Mouse (Mus musculus) embryonic facial prominence, embryonic 10.5 days (tissue): Measurements from ENCODE around the gene Tubd1. TPM values are rescaled to one million over a fixed set of nuclear protein-coding genes. Genes with fewer than 3 reads are reported as not detected.

Source experiments
- DNase-seq: peaks from one replicate; pipeline ENCODE4 v3.0.0-alpha.2; 2017; ENCODE audit warnings: low spot score
- H3K27ac ChIP-seq: fragments of 300-500 bp; sonication (generic); replicated peaks from 2 replicates; pipeline ENCODE4 v1.5.1; 2016; ENCODE audit warnings: mild to moderate bottlenecking
- H3K27me3 ChIP-seq: fragments of 300-500 bp; sonication (generic); replicated peaks from 2 replicates; pipeline ENCODE4 v1.6.1; 2016; ENCODE audit warnings: low read depth, mild to moderate bottlenecking; ENCODE audit not compliant: poor library complexity, severe bottlenecking
- H3K36me3 ChIP-seq: fragments of 300-500 bp; sonication (generic); replicated peaks from 2 replicates; pipeline ENCODE4 v1.6.1; 2016; ENCODE audit warnings: mild to moderate bottlenecking, moderate library complexity
- H3K4me1 ChIP-seq: fragments of 300-500 bp; sonication (generic); 2 replicates; pipeline ENCODE4 v1.6.1; 2016
- H3K4me3 ChIP-seq: fragments of 300-500 bp; sonication (generic); 2 replicates; pipeline ENCODE4 v1.5.1; 2016; ENCODE audit warnings: mild to moderate bottlenecking, moderate library complexity
- H3K9me3 ChIP-seq: fragments of 300-500 bp; sonication (generic); 2 replicates; pipeline ENCODE4 v1.6.1; 2016; ENCODE audit warnings: mild to moderate bottlenecking
- WGBS: fragments of 180-500 bp; shearing (Covaris S2); methylation state at CpG from one replicate; pipeline ENCODE4 v1.1.7; 2016; 5-methylcytosine and 5-hydroxymethylcytosine counted together
- polyA plus RNA-seq: library from polyadenylated mRNA; unstranded; fragments of >200 nt; fragmentation: Nextera tagmentation; extraction: Ambion mirVana; gene quantifications from 2 replicates; pipeline ENCODE4 v1.2.1, GENCODE M21; 2016

The Tubd1 gene
- polyA plus RNA-seq, 1 experiment from 2014 or later = 13.2 TPM

- H3K4me1 ChIP-seq = peaks cover 30% of the 10 kb centered on the region
- H3K36me3 ChIP-seq = peaks cover 2% of the 10 kb centered on the region; the same call in 1 of the 2 replicates
- H3K9me3 ChIP-seq = no peaks in the 10 kb centered on the region
- no peaks in the 10 kb centered on the region for H3K27me3 ChIP-seq
- peak overlapping the region; percentile 77 for H3K27ac ChIP-seq
- no peak for DNase-seq
- WGBS = 34% methylated on average over 7 of the region's 7 CpGs
- peak overlapping the region; percentile 47 for H3K4me3 ChIP-seq
These were observed 43.0 kb downstream of the Tubd1 start for GRCm38 (mm10) chr11:86587830-86588229.

- Histone ChIP-seq H3K36me3 (peaks cover under 1% of the 10 kb centered on the region; the same call in 1 of the 2 replicates), H3K4me3 (no peak overlapping the region), H3K4me1 (peaks cover 35% of the 10 kb centered on the region), H3K9me3 (no peaks in the 10 kb centered on the region), H3K27me3 (no peaks in the 10 kb centered on the region), H3K27ac (no peak overlapping the region)
- WGBS = 93% methylated on average over 4 of the region's 4 CpGs
- no peak for DNase-seq
These were observed 44.0 kb downstream of the Tubd1 start for GRCm38 (mm10) chr11:86588583-86589298.

- 90% methylated on average over 4 of the region's 4 CpGs for WGBS
- peaks cover 34% of the 10 kb centered on the region for H3K4me1 ChIP-seq
- no peaks in the 10 kb centered on the region for H3K9me3 ChIP-seq
- peaks cover 4% of the 10 kb centered on the region; the same call in 1 of the 2 replicates for H3K36me3 ChIP-seq
- no peak overlapping the region for H3K27ac ChIP-seq
- no peaks in the 10 kb centered on the region for H3K27me3 ChIP-seq
- H3K4me3 ChIP-seq = no peak overlapping the region
- no peak for DNase-seq
These were observed 45.3 kb downstream of the Tubd1 start for GRCm38 (mm10) chr11:86590066-86590465.

GRCm38 (mm10) chr11:86590579-86590978, 45.8 kb downstream of the Tubd1 start:
- Histone ChIP-seq H3K4me3 (no peak overlapping the region), H3K4me1 (peaks cover 29% of the 10 kb centered on the region), H3K27ac (no peak overlapping the region), H3K9me3 (no peaks in the 10 kb centered on the region), H3K27me3 (no peaks in the 10 kb centered on the region), H3K36me3 (peaks cover 4% of the 10 kb centered on the region; the same call in 1 of the 2 replicates)
- 89% methylated on average over 10 of the region's 10 CpGs for WGBS
- no peak for DNase-seq

GRCm38 (mm10) chr11:86591301-86591845, 46.6 kb downstream of the Tubd1 start:
- peaks cover 4% of the 10 kb centered on the region; the same call in 1 of the 2 replicates for H3K36me3 ChIP-seq
- H3K9me3 ChIP-seq = no peaks in the 10 kb centered on the region
- no peaks in the 10 kb centered on the region for H3K27me3 ChIP-seq
- WGBS = 86% methylated on average over 4 of the region's 4 CpGs
- peaks cover 24% of the 10 kb centered on the region for H3K4me1 ChIP-seq
- no peak overlapping the region for H3K27ac ChIP-seq
- no peak overlapping the region for H3K4me3 ChIP-seq
- DNase-seq = no peak

- DNase-seq = no peak
- no peaks in the 10 kb centered on the region for H3K9me3 ChIP-seq
- H3K4me3 ChIP-seq = no peak overlapping the region
- H3K4me1 ChIP-seq = peaks cover 17% of the 10 kb centered on the region
- H3K27ac ChIP-seq = no peak overlapping the region
- H3K27me3 ChIP-seq = no peaks in the 10 kb centered on the region
- 86% methylated on average over 2 of the region's 2 CpGs for WGBS
- H3K36me3 ChIP-seq = peaks cover 4% of the 10 kb centered on the region; the same call in 1 of the 2 replicates
These were observed 47.3 kb downstream of the Tubd1 start for GRCm38 (mm10) chr11:86591931-86592616.

- Histone ChIP-seq H3K36me3 (peaks cover 4% of the 10 kb centered on the region; the same call in 1 of the 2 replicates), H3K9me3 (no peaks in the 10 kb centered on the region), H3K4me1 (peaks cover 7% of the 10 kb centered on the region), H3K27me3 (no peaks in the 10 kb centered on the region), H3K4me3 (no peak overlapping the region), H3K27ac (no peak overlapping the region)
- WGBS = 32% methylated on average over 3 of the region's 3 CpGs
- no peak for DNase-seq
These were observed 48.2 kb downstream of the Tubd1 start for GRCm38 (mm10) chr11:86592993-86593392.

- Histone ChIP-seq H3K4me1 (peaks cover 5% of the 10 kb centered on the region), H3K36me3 (peaks cover 4% of the 10 kb centered on the region; the same call in 1 of the 2 replicates), H3K27ac (no peak overlapping the region), H3K4me3 (no peak overlapping the region), H3K9me3 (no peaks in the 10 kb centered on the region), H3K27me3 (no peaks in the 10 kb centered on the region)
- WGBS = 92% methylated on average over 5 of the region's 5 CpGs
- no peak for DNase-seq
These were observed 48.7 kb downstream of the Tubd1 start for GRCm38 (mm10) chr11:86593443-86593842.

GRCm38 (mm10) chr11:86594188-86594876, 49.5 kb downstream of the Tubd1 start:
- no peaks in the 10 kb centered on the region for H3K27me3 ChIP-seq
- no peaks in the 10 kb centered on the region for H3K9me3 ChIP-seq
- peaks cover 4% of the 10 kb centered on the region; the same call in 1 of the 2 replicates for H3K36me3 ChIP-seq
- peaks cover 5% of the 10 kb centered on the region for H3K4me1 ChIP-seq
- H3K27ac ChIP-seq = no peak overlapping the region
- no peak for DNase-seq
- no peak overlapping the region for H3K4me3 ChIP-seq
- 82% methylated on average over 6 of the region's 6 CpGs for WGBS

- Histone ChIP-seq H3K4me1 (peaks cover 5% of the 10 kb centered on the region), H3K9me3 (no peaks in the 10 kb centered on the region), H3K27me3 (no peaks in the 10 kb centered on the region), H3K27ac (no peak overlapping the region), H3K36me3 (peaks cover 14% of the 10 kb centered on the region; the same call in 1 of the 2 replicates), H3K4me3 (no peak overlapping the region)
- DNase-seq = no peak
- 93% methylated on average over 6 of the region's 6 CpGs for WGBS
These were observed 50.6 kb downstream of the Tubd1 start for GRCm38 (mm10) chr11:86595366-86595765.

GRCm38 (mm10) chr11:86596187-86596960, 51.6 kb downstream of the Tubd1 start:
- peaks cover 5% of the 10 kb centered on the region for H3K4me1 ChIP-seq
- H3K36me3 ChIP-seq = peaks cover 14% of the 10 kb centered on the region; the same call in 1 of the 2 replicates
- H3K9me3 ChIP-seq = no peaks in the 10 kb centered on the region
- no peaks in the 10 kb centered on the region for H3K27me3 ChIP-seq
- H3K4me3 ChIP-seq = no peak overlapping the region
- no peak overlapping the region; the same call in 1 of the 2 replicates for H3K27ac ChIP-seq
- DNase-seq = no peak
- 76% methylated on average over 7 of the region's 7 CpGs for WGBS
